ENCODE assay signal across 9 mouse cellular contexts in the genomic region with DNA sequence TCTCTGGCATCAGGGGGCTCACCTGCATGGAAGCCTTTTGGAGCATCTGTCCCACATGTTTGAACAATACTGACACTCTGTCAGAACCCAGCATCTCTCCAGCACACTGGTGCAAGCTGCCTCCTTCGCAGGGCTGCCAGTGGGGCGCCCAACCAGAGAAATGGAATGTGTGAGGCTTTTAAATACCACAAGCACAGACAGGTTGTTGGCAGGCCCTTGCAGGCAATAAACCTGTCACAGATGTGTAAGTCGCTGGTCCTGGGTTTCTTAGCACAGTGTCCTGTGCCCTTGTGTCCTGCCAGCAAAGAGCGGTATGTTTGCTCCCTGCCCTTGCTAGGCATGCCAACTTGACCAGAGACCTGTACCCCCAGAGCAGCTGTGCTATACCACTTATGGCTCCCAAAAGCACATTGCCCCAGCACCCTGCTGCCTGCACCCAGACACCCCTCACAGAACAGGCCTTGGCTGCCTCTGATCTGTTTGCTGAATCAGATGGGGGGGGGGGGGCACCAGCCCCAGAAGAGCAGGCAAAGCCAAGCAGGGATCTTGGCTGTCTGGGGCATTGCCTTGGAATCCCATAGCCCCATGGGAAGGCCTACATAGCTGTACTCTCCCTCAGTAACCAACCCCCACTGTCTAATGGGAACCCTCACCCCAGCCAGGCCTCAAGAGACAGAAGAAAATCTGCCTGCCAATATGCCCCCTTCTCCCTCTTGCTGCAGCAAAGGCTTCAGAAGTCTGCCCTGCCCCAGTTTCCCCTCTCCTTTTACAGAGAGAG.
A peak's percentile ranks its signal among the peaks of the same experiment; 100 is the strongest.
DNase-seq lines count a peak whose midpoint lies in the region; ATAC-seq lines count a peak whose summit lies in the region.
"Had no signal": no experiment of that assay in that cellular context is flagged by ENCODE, and none has a peak within 500 bp of the region (broad histone marks: within the 10 kb centered on the region; RNA-seq: fewer than 3 reads in every experiment).

No protein-coding gene starts in this region.

- no peak overlapping the region for H3K9ac ChIP-seq in hindbrain, embryonic 14.5 days
- H3K9ac ChIP-seq: midbrain, embryonic 12.5 days had no signal

- H3K4me3 ChIP-seq in embryonic facial prominence, embryonic 10.5 days, result no peak overlapping the region
- H3K4me3 ChIP-seq in hindbrain, embryonic 14.5 days (replicated peaks; ENCODE audit: low read length), result no peak overlapping the region
- H3K4me3 ChIP-seq: midbrain, embryonic 12.5 days had no signal

- H3K4me1 ChIP-seq in embryonic facial prominence, embryonic 10.5 days, result peaks cover 11% of the 10 kb centered on the region
- no peaks in the 10 kb centered on the region for H3K4me1 ChIP-seq in hindbrain, embryonic 14.5 days (replicated peaks; ENCODE audit: control insufficient read depth, insufficient read depth, low read length)
- H3K4me1 ChIP-seq: midbrain, embryonic 12.5 days had no signal

- H3K27ac ChIP-seq in embryonic facial prominence, embryonic 10.5 days (replicated peaks), result peak overlapping the region; percentile 7; the same call in 1 of the 2 replicates
- H3K27ac ChIP-seq in hindbrain, embryonic 14.5 days, result 0 out of 2 replicates have a peak overlapping the region, but pooled peaks have one; percentile 20
- H3K27ac ChIP-seq: midbrain, embryonic 12.5 days had no signal

- H3K36me3 ChIP-seq in embryonic facial prominence, embryonic 10.5 days (replicated peaks), result peaks cover 23% of the 10 kb centered on the region
- peaks cover 38% of the 10 kb centered on the region for H3K36me3 ChIP-seq in hindbrain, embryonic 14.5 days (replicated peaks; ENCODE audit: control insufficient read depth, insufficient read depth)

- no peak overlapping the region for H3K4me2 ChIP-seq in hindbrain, embryonic 14.5 days (replicated peaks)
- H3K4me2 ChIP-seq: midbrain, embryonic 12.5 days had no signal

- ATAC-seq in hindbrain, embryonic 14.5 days (ENCODE audit: low FRiP score), result no peak
- no peak for ATAC-seq in CD4-positive, CD25-positive, alpha-beta regulatory T cell, adult 4 months

- no peaks in the 10 kb centered on the region for H3K9me3 ChIP-seq in embryonic facial prominence, embryonic 10.5 days
- no peaks in the 10 kb centered on the region for H3K9me3 ChIP-seq in hindbrain, embryonic 14.5 days (ENCODE audit: control insufficient read depth, low read length)
- H3K9me3 ChIP-seq: midbrain, embryonic 12.5 days had no signal

- no peaks in the 10 kb centered on the region for H3K27me3 ChIP-seq in embryonic facial prominence, embryonic 10.5 days (replicated peaks; ENCODE audit: low read depth, poor library complexity, severe bottlenecking)
- H3K27me3 ChIP-seq in hindbrain, embryonic 14.5 days (ENCODE audit: control insufficient read depth, insufficient read depth, low read length), result no peaks in the 10 kb centered on the region
- H3K27me3 ChIP-seq: midbrain, embryonic 12.5 days had no signal

- WGBS in embryonic facial prominence, embryonic 10.5 days, result 71% methylated on average over 4 of the region's 4 CpGs
- 69% methylated on average over 4 of the region's 4 CpGs for WGBS in hindbrain, embryonic 14.5 days

- DNase-seq in gastrocnemius, adult 18-20 months (ENCODE audit: low spot score), result peak; percentile 80
- no peak for DNase-seq in gastrocnemius, postnatal 4 days (ENCODE audit: low spot score in 2 of 2)
- DNase-seq in embryonic facial prominence, embryonic 10.5 days (ENCODE audit: low spot score), result no peak
- no peak for DNase-seq in hindbrain, embryonic 14.5 days (ENCODE audit: low spot score)
- DNase-seq in mesoderm, embryonic 11.5 days (ENCODE audit: low read depth, low spot score), result peak; percentile 55
- no peak for DNase-seq in thymus, postnatal 4 days
- no peak for DNase-seq in embryo, embryonic 10 days (ENCODE audit: low spot score)

Comparison
In these comparisons a context has a peak if more than half of its experiments do, and no peak if none do; other contexts are left out.
1. DNase-seq: peak in gastrocnemius, adult 18-20 months (single experiment) and mesoderm, embryonic 11.5 days (single experiment); none in gastrocnemius, postnatal 4 days (0 of 2), embryonic facial prominence, embryonic 10.5 days (single experiment), hindbrain, embryonic 14.5 days (single experiment), thymus, postnatal 4 days (single experiment) and embryo, embryonic 10 days (single experiment).